Mouse (Mus musculus): Measurements from ENCODE around the gene Cstf2t.

- TF ChIP-seq CTCF (IDR thresholded peaks at IDR 0.05; ENCODE audit: low read depth): no peak
- TF ChIP-seq EP300 (IDR thresholded peaks at IDR 0.05; ENCODE audit: low read depth): no peak
These were observed 43.7 kb upstream of the Cstf2t start for GRCm38 (mm10) chr19:31038951-31039350.
